Mouse (Mus musculus) cortical plate, adult 2 months (tissue): ENCODE measurements around the gene Stox2.

Source experiments
- CTCF ChIP-seq: fragments of 200-500 bp; IDR thresholded peaks from 2 replicates; pipeline ENCODE4 v1.5.1; 2011; ENCODE audit warnings: mild to moderate bottlenecking, control low read depth, low read length; ENCODE audit not compliant: insufficient read depth; ENCODE audit errors: extremely low read depth
- POLR2A ChIP-seq: fragments of 200-500 bp; IDR thresholded peaks from 2 replicates; pipeline ENCODE4 v1.6.1; 2011; ENCODE audit warnings: mild to moderate bottlenecking, low read length, control low read depth; ENCODE audit not compliant: insufficient read depth; ENCODE audit errors: extremely low read depth

- TF ChIP-seq CTCF, result no peak
- no peak for TF ChIP-seq POLR2A
These were observed 227.6 kb downstream of the Stox2 start for GRCm38 (mm10) chr8:47218536-47218935.
